Mouse (Mus musculus) ES-E14 (cell line): Measurements from ENCODE around the gene Adssl1. TPM values are rescaled to one million over a fixed set of nuclear protein-coding genes. Genes with fewer than 3 reads are reported as not detected.
A peak's percentile ranks its signal among the peaks of the same experiment; 100 is the strongest.

Experiments used
- DNase-seq: peaks from one replicate; pipeline ENCODE4 v3.0.0-alpha.2; 2013; ENCODE audit warnings: low read depth, low spot score
- H3K27ac ChIP-seq: 2 replicates; pipeline ENCODE4 v1.5.1; 2012; ENCODE audit warnings: low read depth, mild to moderate bottlenecking, low read length, moderate library complexity, mixed read lengths; ENCODE audit not compliant: poor library complexity, insufficient read depth, severe bottlenecking
- H3K36me3 ChIP-seq: 2 replicates; pipeline ENCODE4 v1.6.1; 2012; ENCODE audit warnings: mild to moderate bottlenecking, low read length, moderate library complexity, mixed read lengths; ENCODE audit not compliant: control insufficient read depth, poor library complexity, insufficient read depth, severe bottlenecking
- H3K4me1 ChIP-seq, 2 experiments: fragments of 150-350 bp in 1 of 2; sonication (generic) in 1 of 2; 2 replicates each; pipeline ENCODE4 v1.6.1; 2012; ENCODE audit warnings: low read length in 2 of 2, mild to moderate bottlenecking in 1 of 2, mixed read lengths in 1 of 2; ENCODE audit not compliant: control insufficient read depth in 2 of 2, insufficient read depth in 2 of 2, poor library complexity in 1 of 2
- H3K4me3 ChIP-seq, 2 experiments: fragments of 150-350 bp in 1 of 2; sonication (generic) in 1 of 2; 2 replicates each; pipeline ENCODE4 v1.5.1; 2012; ENCODE audit warnings: low read length in 2 of 2, low read depth in 1 of 2, mild to moderate bottlenecking in 1 of 2, mixed read lengths in 1 of 2; ENCODE audit not compliant: insufficient read depth in 1 of 2, poor library complexity in 1 of 2, severe bottlenecking in 1 of 2
- H3K9ac ChIP-seq: 2 replicates; pipeline ENCODE4 v1.6.1; 2012; ENCODE audit warnings: low read depth, mild to moderate bottlenecking, low read length, mixed read lengths; ENCODE audit not compliant: poor library complexity, insufficient read depth, severe bottlenecking
- H3K9me3 ChIP-seq: fragments of 150-350 bp; sonication (generic); 2 replicates; pipeline ENCODE4 v1.6.1; 2012; ENCODE audit warnings: low read depth, mild to moderate bottlenecking, low read length; ENCODE audit not compliant: control insufficient read depth, insufficient read depth
- CHD2 ChIP-seq: IDR thresholded peaks from 2 replicates; pipeline ENCODE4 v1.6.1; 2014; ENCODE audit warnings: mild to moderate bottlenecking, low read depth, low read length, inconsistent platforms
- HCFC1 ChIP-seq: IDR thresholded peaks from 2 replicates; pipeline ENCODE4 v1.6.1; 2012; ENCODE audit warnings: low read length, inconsistent platforms, borderline replicate concordance; ENCODE audit not compliant: insufficient read depth
- MAFK ChIP-seq: IDR thresholded peaks from 2 replicates; pipeline ENCODE4 v1.6.1; 2014; ENCODE audit warnings: mild to moderate bottlenecking, low read depth, low read length, inconsistent platforms; ENCODE audit not compliant: insufficient read depth
- ZC3H11A ChIP-seq: IDR thresholded peaks from 2 replicates; pipeline ENCODE4 v1.6.1; 2012; ENCODE audit warnings: low read depth, mild to moderate bottlenecking, inconsistent platforms, low read length, borderline replicate concordance
- ZNF384 ChIP-seq: IDR thresholded peaks from 2 replicates; pipeline ENCODE4 v1.6.1; 2012; ENCODE audit warnings: low read depth, low read length, inconsistent platforms
- in situ Hi-C, 2 experiments: fragments of 600-800 bp; cut with MboI; formaldehyde crosslinking; loops; one replicate each; pipeline ENCODE4 v1.15.1; 2025; ENCODE audit warnings: low sequenced_read_pairs in 2 of 2, inconsistent platforms in 1 of 2; ENCODE audit not compliant: unreplicated experiment in 2 of 2
- total RNA-seq: library from RNA; depleted of rRNA; stranded (reverse); fragments of 300-350 nt; gene quantifications from 2 replicates; pipeline ENCODE4 v1.2.3, GENCODE M21; 2012

Gene Adssl1
- total RNA-seq, 1 experiment = 2.4 TPM

GRCm38 (mm10) chr12:112576341-112576740 is 43.5 kb upstream of the Adssl1 start:
- no peak for DNase-seq
- H3K27ac ChIP-seq = peak overlapping the region; percentile 57; the same call in 1 of the 2 replicates
- no peaks in the 10 kb centered on the region for H3K36me3 ChIP-seq
- H3K9ac ChIP-seq = peak overlapping the region; percentile 23; the same call in 1 of the 2 replicates
- H3K4me3 ChIP-seq = peak overlapping the region in 1 of 2 experiments; percentile 9; a peak in 1 of 4 replicates
- TF ChIP-seq HCFC1 = no peak
- TF ChIP-seq ZNF384 = no peak
- no peak for TF ChIP-seq MAFK
- TF ChIP-seq ZC3H11A = no peak
- no peak for TF ChIP-seq CHD2
- H3K9me3 ChIP-seq = no peaks in the 10 kb centered on the region
- H3K4me1 ChIP-seq = peaks cover 0 to 20% of the 10 kb centered on the region in 2 experiments; a peak in 3 of 4 replicates
- in situ Hi-C loops = no loop called here

- H3K36me3 ChIP-seq = no peaks in the 10 kb centered on the region
- H3K4me1 ChIP-seq = peaks cover 0 to 20% of the 10 kb centered on the region in 2 experiments; a peak in 3 of 4 replicates
- peak overlapping the region in 1 of 2 experiments; percentile 9; a peak in 1 of 4 replicates for H3K4me3 ChIP-seq
- DNase-seq = no peak
- H3K9me3 ChIP-seq = no peaks in the 10 kb centered on the region
- in situ Hi-C loops = no loop called here
- H3K9ac ChIP-seq = peak overlapping the region; percentile 23; the same call in 1 of the 2 replicates
- TF ChIP-seq ZC3H11A (no peak), ZNF384 (no peak), HCFC1 (no peak)
- peak overlapping the region; percentile 57; the same call in 1 of the 2 replicates for H3K27ac ChIP-seq
Measured at GRCm38 (mm10) chr12:112576749-112577148, 43.1 kb upstream of the Adssl1 start.

GRCm38 (mm10) chr12:112578296-112579090 is 41.4 kb upstream of the Adssl1 start:
- no peak for DNase-seq
- Histone ChIP-seq H3K27ac (no peak overlapping the region), H3K36me3 (no peaks in the 10 kb centered on the region), H3K4me3 (no peak overlapping the region), H3K9ac (no peak overlapping the region), H3K4me1 (peaks cover 0 to 20% of the 10 kb centered on the region in 2 experiments; a peak in 3 of 4 replicates), H3K9me3 (no peaks in the 10 kb centered on the region)
- in situ Hi-C loops = no loop called here
- no peak for TF ChIP-seq CHD2
- TF ChIP-seq MAFK = 0 out of 2 replicates have a peak, but pooled peaks have one; percentile 3
- no peak for TF ChIP-seq ZNF384

GRCm38 (mm10) chr12:112579430-112579829 is 40.4 kb upstream of the Adssl1 start:
- DNase-seq = no peak
- H3K4me3 ChIP-seq = no peak overlapping the region
- TF ChIP-seq MAFK (no peak), CHD2 (no peak), HCFC1 (no peak), ZC3H11A (no peak), ZNF384 (no peak)
- in situ Hi-C loops = no loop called here
- no peaks in the 10 kb centered on the region for H3K36me3 ChIP-seq
- no peak overlapping the region for H3K27ac ChIP-seq
- H3K4me1 ChIP-seq = peaks cover 0 to 18% of the 10 kb centered on the region in 2 experiments; a peak in 3 of 4 replicates
- H3K9ac ChIP-seq = no peak overlapping the region
- no peaks in the 10 kb centered on the region for H3K9me3 ChIP-seq
